Comparison of ENCODE assay signal across 8 mouse cellular contexts in the genomic region with DNA sequence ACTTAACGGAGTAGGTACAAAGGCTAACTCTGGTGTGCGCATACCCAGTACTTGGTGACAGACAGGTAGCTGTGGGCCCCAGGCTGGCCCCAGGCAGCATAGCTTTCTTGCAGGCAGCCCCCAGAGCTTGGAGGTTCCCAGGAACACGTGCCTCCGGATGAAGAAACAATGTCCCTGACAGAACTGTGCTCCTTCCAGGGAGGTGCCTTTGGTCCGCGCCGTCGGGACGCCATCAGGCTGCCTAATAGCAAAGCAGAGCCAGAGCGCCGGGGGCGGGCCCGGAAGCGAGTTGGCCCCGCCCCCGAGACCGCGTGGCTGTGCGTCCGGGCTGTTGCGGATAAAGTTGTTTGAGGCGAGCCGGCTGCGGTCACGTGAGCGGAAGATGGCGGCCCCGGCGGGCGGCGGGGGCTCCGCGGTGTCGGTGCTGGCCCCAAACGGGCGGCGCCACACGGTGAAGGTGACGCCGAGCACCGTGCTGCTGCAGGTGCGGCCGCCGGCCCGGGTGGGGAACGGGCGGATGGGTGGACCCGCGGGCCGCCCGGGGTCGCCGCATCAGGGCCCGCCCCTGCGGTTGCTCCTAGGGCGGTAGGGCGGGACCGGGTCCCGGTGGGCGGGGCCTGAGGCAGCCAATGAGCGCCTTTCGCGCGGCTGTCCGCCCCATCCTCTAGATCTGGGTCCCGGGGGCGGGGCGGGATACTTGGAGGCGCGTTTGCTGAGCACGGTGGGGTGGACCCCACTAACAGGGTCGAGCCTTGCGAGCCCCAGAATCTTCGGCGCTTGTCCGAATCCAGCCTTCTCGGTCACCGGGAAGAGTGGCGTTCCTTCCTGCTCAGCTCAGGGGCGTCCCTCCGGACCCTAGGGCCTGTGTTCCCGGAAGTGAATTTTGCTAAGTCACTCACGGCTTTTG. TPM values are rescaled to one million over a fixed set of nuclear protein-coding genes. Genes with fewer than 3 reads are reported as not detected.
DNase-seq lines count a peak whose midpoint lies in the region; ATAC-seq lines count a peak whose summit lies in the region.

Gene Aspscr1 (plus strand): TSS at position 287 of the 907 bp plus-strand sequence.

- DNase-seq in adipocyte (ENCODE audit: low spot score): peak; percentile 94
- peak; percentile 93 for DNase-seq in embryo, embryonic 10 days (ENCODE audit: low spot score)
- peak; percentile 98 for DNase-seq in gastrocnemius, postnatal 14 days
- peak; percentile 87 to 98 for DNase-seq in left cerebral cortex, postnatal 10 days (ENCODE audit: extremely low spot score in 1 of 2, low spot score in 2 of 2)
- peak; percentile 96 for DNase-seq in right cerebral cortex, postnatal 25 days
- DNase-seq in urinary bladder, postnatal 4 days (ENCODE audit: low spot score in 2 of 2): peak; percentile 94 to 97

- peak; percentile 87 for ATAC-seq in inflammation-experienced regulatory T-cells, adult 6 months
- ATAC-seq in megakaryocyte-erythroid progenitor cell, adult 5-6 weeks (replicated peaks; ENCODE audit: low FRiP score, low TSS enrichment, poor library complexity, severe bottlenecking): peak; percentile 95

- intact Hi-C loops in gastrocnemius, postnatal 14 days (cut with DNase I; ENCODE audit: low total_unique reads): no loop called here
- intact Hi-C loops in left cerebral cortex, postnatal 10 days (cut with DNase I): no loop called here

RNA-seq across cellular contexts. Expression of gene Aspscr1, which starts in this region (rescaled TPM):
- 10 to 100 TPM; 25.0 to 26.9 TPM for total RNA-seq in gastrocnemius, postnatal 14 days (2021)
- polyA plus RNA-seq in inflammation-experienced regulatory T-cells, adult 6 months (2017; shearing (Covaris generic)): 100 to 1,000 TPM in 1 of 3 experiments, 10 to 100 TPM in 2; 79.4 to 107 (median 86.2) TPM
- total RNA-seq in left cerebral cortex, postnatal 10 days (2021): 10 to 100 TPM; 59.1 to 66.6 TPM
- 79.5 and 108 TPM in 2 replicates for total RNA-seq in megakaryocyte-erythroid progenitor cell, adult 5-6 weeks (2014; fragmentation: Nextera tagmentation)
- 15.5 and 52.7 TPM in 2 replicates for total RNA-seq in megakaryocyte-erythroid progenitor cell, adult 5-6 weeks (2017)

Comparison
In these comparisons a context has a peak if more than half of its experiments do, and no peak if none do; other contexts are left out.
1. Peak in every context shown above with its lines: DNase-seq and ATAC-seq.